Mouse (Mus musculus): Measurements from ENCODE around the gene Cend1. TPM values are rescaled to one million over a fixed set of nuclear protein-coding genes. Genes with fewer than 3 reads are reported as not detected.

Gene Cend1
- polyA plus RNA-seq, 1 experiment = not detected

- H3K27me3 ChIP-seq (replicated peaks) = no peaks in the 10 kb centered on the region
- H3K4me1 ChIP-seq = peaks cover 68% of the 10 kb centered on the region
- no peak for TF ChIP-seq GATA1 (IDR thresholded peaks at IDR 0.05; ENCODE audit: borderline replicate concordance, low read length)
- TF ChIP-seq FLI1 (IDR thresholded peaks at IDR 0.05; ENCODE audit: low read length) = no peak
- H3K9me3 ChIP-seq = no peaks in the 10 kb centered on the region
- H3K36me3 ChIP-seq (replicated peaks; ENCODE audit: low read length) = peaks cover 45% of the 10 kb centered on the region
- H3K4me3 ChIP-seq (replicated peaks) = peak overlapping the region; percentile 77
Measured at GRCm38 (mm10) chr7:141394771-141395170, 34.5 kb downstream of the Cend1 start.

DNA sequence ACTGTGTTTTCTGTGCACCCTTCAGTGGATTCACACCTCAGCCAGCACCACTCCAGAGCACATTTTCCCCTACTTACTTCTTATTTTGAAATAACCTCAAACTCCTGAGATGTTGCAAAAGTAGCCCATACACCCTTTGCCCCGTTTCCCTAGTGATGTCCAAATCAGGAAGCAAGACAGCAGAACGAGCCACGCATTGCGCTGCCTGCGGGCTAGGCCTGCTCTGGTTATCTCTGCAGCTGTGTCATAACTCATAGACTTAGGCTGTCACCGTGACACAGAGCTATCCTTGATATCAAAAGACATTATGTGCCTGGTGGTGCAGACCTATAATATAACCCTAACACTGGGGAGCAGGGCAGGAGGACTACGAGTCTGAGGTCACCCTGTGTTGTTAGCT is 35.1 kb downstream of the Cend1 start:
- H3K27me3 ChIP-seq (replicated peaks) = no peaks in the 10 kb centered on the region
- TF ChIP-seq GATA1 (IDR thresholded peaks at IDR 0.05; ENCODE audit: borderline replicate concordance, low read length) (peak; percentile 89), FLI1 (IDR thresholded peaks at IDR 0.05; ENCODE audit: low read length) (no peak)
- peaks cover 74% of the 10 kb centered on the region for H3K4me1 ChIP-seq
- H3K36me3 ChIP-seq (replicated peaks; ENCODE audit: low read length) = peaks cover 39% of the 10 kb centered on the region
- H3K9me3 ChIP-seq = no peaks in the 10 kb centered on the region
- H3K4me3 ChIP-seq (replicated peaks) = peak overlapping the region; percentile 85

GRCm38 (mm10) chr7:141392552-141393222 is 36.6 kb downstream of the Cend1 start:
- Histone ChIP-seq H3K4me3 (replicated peaks) (peak overlapping the region; percentile 98), H3K36me3 (replicated peaks; ENCODE audit: low read length) (peaks cover 24% of the 10 kb centered on the region), H3K27me3 (replicated peaks) (no peaks in the 10 kb centered on the region), H3K9me3 (no peaks in the 10 kb centered on the region), H3K4me1 (peaks cover 82% of the 10 kb centered on the region)
- TF ChIP-seq GATA1 (IDR thresholded peaks at IDR 0.05; ENCODE audit: borderline replicate concordance, low read length) (peak; percentile 85; the same call in 2 of the 3 replicates), FLI1 (IDR thresholded peaks at IDR 0.05; ENCODE audit: low read length) (no peak)

DNA sequence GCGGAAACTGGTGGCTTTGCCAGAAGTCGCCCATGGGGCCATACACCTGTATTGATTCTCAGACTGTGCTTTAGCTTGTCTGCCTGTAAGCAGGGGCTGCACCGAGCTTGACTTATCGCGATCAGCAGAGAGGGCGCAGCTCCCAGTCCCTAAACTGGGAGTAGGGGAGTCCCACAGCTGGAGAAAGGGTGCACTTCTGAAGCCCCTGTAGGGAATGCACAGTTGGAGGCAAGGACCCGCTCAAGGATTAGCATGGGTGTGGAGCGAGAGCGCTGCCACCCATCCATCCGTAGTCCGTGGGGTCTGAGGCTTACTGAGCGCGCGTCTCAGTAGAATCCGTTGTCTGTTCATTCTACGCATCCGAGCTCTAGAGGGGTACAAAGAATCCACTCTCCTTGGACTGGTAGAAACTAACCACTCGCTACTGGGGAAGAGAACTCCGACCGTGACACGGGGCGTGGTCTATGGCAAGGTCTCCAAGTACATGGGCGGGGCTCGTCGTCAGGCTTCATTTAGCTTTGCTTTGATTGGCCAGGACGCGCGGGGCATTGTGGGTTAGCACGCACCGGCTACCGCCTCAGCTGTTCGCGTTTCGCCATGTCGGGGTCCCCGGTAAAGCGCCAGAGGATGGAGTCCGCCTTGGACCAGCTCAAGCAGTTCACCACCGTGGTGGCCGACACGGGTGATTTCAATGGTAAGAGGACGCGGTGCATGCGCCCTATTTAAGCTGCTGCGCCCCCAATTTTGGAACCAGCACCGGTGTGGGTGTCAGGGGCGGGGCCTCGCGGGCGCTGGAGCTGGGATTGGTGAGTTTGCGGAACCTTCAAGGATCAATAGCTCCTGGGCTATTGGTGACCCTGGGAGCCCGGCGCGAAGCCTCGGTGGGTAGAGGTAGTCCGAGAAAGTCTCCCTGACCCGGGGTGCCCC is 37.4 kb downstream of the Cend1 start, which contains the start of gene Taldo1:
TSS of gene Taldo1 (plus strand) at position 575 of the 927 bp plus-strand sequence.
- Histone ChIP-seq H3K4me3 (replicated peaks) (peak within 1 kb of the TSS; percentile 98), H3K9me3 (no peaks in the 10 kb centered on the region), H3K27me3 (replicated peaks) (no peaks in the 10 kb centered on the region), H3K36me3 (replicated peaks; ENCODE audit: low read length) (peaks cover 18% of the 10 kb centered on the region), H3K4me1 (peaks cover 89% of the 10 kb centered on the region)
- TF ChIP-seq GATA1 (IDR thresholded peaks at IDR 0.05; ENCODE audit: borderline replicate concordance, low read length) = no peak
- TF ChIP-seq FLI1 (IDR thresholded peaks at IDR 0.05; ENCODE audit: low read length) = no peak

DNA sequence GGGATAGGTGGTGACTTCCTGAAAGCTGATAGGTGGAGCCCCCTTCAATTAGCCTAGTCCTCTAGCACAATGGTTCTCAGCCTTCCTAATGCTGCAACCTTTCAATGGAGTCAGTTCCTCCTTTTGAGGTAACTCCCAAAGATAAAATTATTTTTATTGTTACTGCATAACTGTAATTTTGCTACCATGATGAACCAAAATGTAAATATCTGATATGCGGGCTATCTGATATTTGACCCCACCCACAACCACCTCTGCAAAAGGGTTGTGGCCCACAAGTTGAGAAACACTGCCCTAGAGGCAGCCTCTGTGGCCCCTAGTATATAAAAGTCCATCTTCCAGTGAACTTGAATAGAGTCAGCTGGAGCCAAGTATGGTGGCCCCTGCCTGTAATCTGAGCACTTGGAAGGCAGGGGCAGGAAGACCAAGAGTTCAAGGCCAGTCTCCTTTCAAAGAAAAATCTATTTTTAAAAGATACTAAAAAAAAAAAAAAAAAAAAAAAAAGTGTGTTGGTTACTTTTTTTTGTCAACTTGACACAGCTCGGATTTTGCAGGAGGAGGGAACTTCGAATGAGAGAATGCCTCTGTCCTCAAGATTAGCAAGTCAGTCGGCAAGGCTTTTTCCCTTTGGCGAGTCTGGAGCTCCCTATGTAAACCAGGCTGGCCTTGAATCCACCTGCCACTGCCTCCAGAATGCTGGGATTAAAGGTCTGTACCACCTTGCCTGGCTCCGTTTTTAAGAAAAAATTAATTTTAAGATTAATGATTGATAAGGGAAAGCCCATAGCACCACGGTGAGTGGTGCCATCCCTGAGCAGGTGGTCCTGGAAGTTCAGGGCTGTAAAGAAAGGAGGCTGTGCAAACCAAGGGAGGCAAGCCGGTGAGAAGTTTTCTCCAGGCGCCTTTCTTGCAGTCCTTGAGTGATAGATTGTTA is 38.7 kb downstream of the Cend1 start:
- H3K4me1 ChIP-seq = peaks cover 89% of the 10 kb centered on the region
- no peak for TF ChIP-seq FLI1 (IDR thresholded peaks at IDR 0.05; ENCODE audit: low read length)
- no peak for TF ChIP-seq GATA1 (IDR thresholded peaks at IDR 0.05; ENCODE audit: borderline replicate concordance, low read length)
- H3K4me3 ChIP-seq (replicated peaks) = peak overlapping the region; percentile 98
- H3K36me3 ChIP-seq (replicated peaks; ENCODE audit: low read length) = peaks cover 5% of the 10 kb centered on the region
- peaks cover 4% of the 10 kb centered on the region for H3K27me3 ChIP-seq (replicated peaks)
- H3K9me3 ChIP-seq = no peaks in the 10 kb centered on the region

DNA sequence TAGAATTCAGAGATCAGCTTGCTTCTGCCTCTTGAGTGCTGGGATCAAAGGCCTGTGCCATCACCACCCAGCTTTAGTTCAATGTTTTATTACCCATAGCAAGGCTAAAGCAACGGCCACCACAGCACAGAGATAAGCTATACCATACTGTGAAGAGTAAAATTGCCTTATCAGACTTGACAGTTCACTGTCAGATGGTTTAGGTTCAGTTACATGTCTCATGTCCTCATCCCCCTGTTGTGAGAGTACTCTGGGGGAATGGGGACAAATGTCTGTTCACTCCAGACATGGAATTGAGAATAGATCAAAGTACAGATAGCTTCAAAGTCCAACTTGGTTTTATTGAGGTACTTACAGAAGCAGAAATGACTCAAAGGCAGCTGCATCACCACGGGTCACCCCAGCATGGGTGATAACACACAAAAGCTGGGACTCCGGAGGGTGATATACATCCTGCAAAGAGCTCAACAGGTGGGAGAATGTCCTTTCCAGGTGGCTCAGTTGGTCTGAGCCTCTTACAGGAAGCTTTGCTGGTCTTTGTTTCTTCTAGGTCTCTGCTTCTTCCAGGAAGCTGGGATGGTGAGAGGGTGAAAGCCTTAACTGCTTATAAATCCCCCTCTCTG is 40.7 kb downstream of the Cend1 start:
- Histone ChIP-seq H3K36me3 (replicated peaks; ENCODE audit: low read length) (no peaks in the 10 kb centered on the region), H3K4me3 (replicated peaks) (no peak overlapping the region), H3K9me3 (no peaks in the 10 kb centered on the region), H3K4me1 (peaks cover 89% of the 10 kb centered on the region), H3K27me3 (replicated peaks) (peaks cover 8% of the 10 kb centered on the region)
- TF ChIP-seq GATA1 (IDR thresholded peaks at IDR 0.05; ENCODE audit: borderline replicate concordance, low read length) (no peak), FLI1 (IDR thresholded peaks at IDR 0.05; ENCODE audit: low read length) (no peak)

GRCm38 (mm10) chr7:141387807-141388486 is 41.3 kb downstream of the Cend1 start:
- no peaks in the 10 kb centered on the region for H3K9me3 ChIP-seq
- TF ChIP-seq GATA1 (IDR thresholded peaks at IDR 0.05; ENCODE audit: borderline replicate concordance, low read length) = no peak
- TF ChIP-seq FLI1 (IDR thresholded peaks at IDR 0.05; ENCODE audit: low read length) = no peak
- H3K4me1 ChIP-seq = peaks cover 89% of the 10 kb centered on the region
- H3K36me3 ChIP-seq (replicated peaks; ENCODE audit: low read length) = no peaks in the 10 kb centered on the region
- no peak overlapping the region for H3K4me3 ChIP-seq (replicated peaks)
- peaks cover 9% of the 10 kb centered on the region for H3K27me3 ChIP-seq (replicated peaks)

- no peak for TF ChIP-seq GATA1 (IDR thresholded peaks at IDR 0.05; ENCODE audit: borderline replicate concordance, low read length)
- TF ChIP-seq FLI1 (IDR thresholded peaks at IDR 0.05; ENCODE audit: low read length) = no peak
- H3K4me3 ChIP-seq (replicated peaks) = no peak overlapping the region
- H3K4me1 ChIP-seq = peaks cover 65% of the 10 kb centered on the region
- peaks cover 9% of the 10 kb centered on the region for H3K27me3 ChIP-seq (replicated peaks)
- H3K9me3 ChIP-seq = no peaks in the 10 kb centered on the region
- no peaks in the 10 kb centered on the region for H3K36me3 ChIP-seq (replicated peaks; ENCODE audit: low read length)
Measured at GRCm38 (mm10) chr7:141381068-141381835, 48.0 kb downstream of the Cend1 start.

Measured in megakaryocyte, embryonic 14.5 days (primary cell).